Mouse (Mus musculus) ES-Bruce4 (cell line): ENCODE measurements around the gene Gm42791. TPM values are rescaled to one million over a fixed set of nuclear protein-coding genes. Genes with fewer than 3 reads are reported as not detected.

ENCODE experiments used
- H3K27ac ChIP-seq: 2 replicates; pipeline ENCODE4 v1.5.1; 2012; ENCODE audit warnings: low read length, inconsistent platforms; ENCODE audit not compliant: insufficient read depth
- H3K27me3 ChIP-seq: 2 replicates; pipeline ENCODE4 v1.6.1; 2012; ENCODE audit warnings: mild to moderate bottlenecking, low read length, inconsistent platforms; ENCODE audit not compliant: control insufficient read depth, poor library complexity, insufficient read depth, severe bottlenecking
- H3K36me3 ChIP-seq: 2 replicates; pipeline ENCODE4 v1.6.1; 2012; ENCODE audit warnings: inconsistent platforms, mild to moderate bottlenecking, low read length, moderate library complexity; ENCODE audit not compliant: control insufficient read depth, poor library complexity, insufficient read depth, severe bottlenecking
- H3K4me1 ChIP-seq: one replicate; pipeline ENCODE4 v1.8.1; 2011; ENCODE audit warnings: low read length; ENCODE audit not compliant: control insufficient read depth, insufficient read depth
- H3K4me3 ChIP-seq: 2 replicates; pipeline ENCODE4 v1.5.1; 2011; ENCODE audit warnings: low read depth, mild to moderate bottlenecking, low read length
- H3K9ac ChIP-seq: 2 replicates; pipeline ENCODE4 v1.6.1; 2012; ENCODE audit warnings: low read depth, mild to moderate bottlenecking, inconsistent platforms; ENCODE audit not compliant: poor library complexity, severe bottlenecking
- H3K9me3 ChIP-seq: replicated peaks from 2 replicates; pipeline ENCODE4 v1.6.1; 2012; ENCODE audit warnings: mild to moderate bottlenecking, low read length, inconsistent platforms; ENCODE audit not compliant: control insufficient read depth, poor library complexity, insufficient read depth, severe bottlenecking
- CTCF ChIP-seq: IDR thresholded peaks from one replicate; pipeline ENCODE4 v1.8.1; 2011; ENCODE audit warnings: low read depth, low read length
- EP300 ChIP-seq: IDR thresholded peaks from 2 replicates; pipeline ENCODE4 v1.6.1; 2011; ENCODE audit warnings: low read depth, low read length; ENCODE audit not compliant: insufficient read depth
- POLR2A ChIP-seq: IDR thresholded peaks from one replicate; pipeline ENCODE4 v1.8.1; 2011; ENCODE audit warnings: low read length; ENCODE audit not compliant: insufficient read depth
- polyA plus RNA-seq: library from polyadenylated mRNA; stranded (reverse); fragments of >200 nt; gene quantifications from 2 replicates; pipeline ENCODE4 v1.2.4, GENCODE M21; 2011; ENCODE audit warnings: low read depth; ENCODE audit not compliant: missing spikeins, insufficient read depth, insufficient read length

Gm42791 gene
- polyA plus RNA-seq, 1 experiment = 4.8 TPM

GRCm38 (mm10) chr5:148952419-148952818, 42.5 kb downstream of the Gm42791 start:
- peaks cover 3% of the 10 kb centered on the region for H3K4me1 ChIP-seq
- H3K27ac ChIP-seq = no peak overlapping the region
- no peaks in the 10 kb centered on the region for H3K27me3 ChIP-seq
- no peaks in the 10 kb centered on the region for H3K36me3 ChIP-seq
- H3K9ac ChIP-seq = no peak overlapping the region
- no peak overlapping the region for H3K4me3 ChIP-seq
- H3K9me3 ChIP-seq = no peaks in the 10 kb centered on the region
- TF ChIP-seq POLR2A (no peak), EP300 (no peak), CTCF (peak; percentile 75)

DNA sequence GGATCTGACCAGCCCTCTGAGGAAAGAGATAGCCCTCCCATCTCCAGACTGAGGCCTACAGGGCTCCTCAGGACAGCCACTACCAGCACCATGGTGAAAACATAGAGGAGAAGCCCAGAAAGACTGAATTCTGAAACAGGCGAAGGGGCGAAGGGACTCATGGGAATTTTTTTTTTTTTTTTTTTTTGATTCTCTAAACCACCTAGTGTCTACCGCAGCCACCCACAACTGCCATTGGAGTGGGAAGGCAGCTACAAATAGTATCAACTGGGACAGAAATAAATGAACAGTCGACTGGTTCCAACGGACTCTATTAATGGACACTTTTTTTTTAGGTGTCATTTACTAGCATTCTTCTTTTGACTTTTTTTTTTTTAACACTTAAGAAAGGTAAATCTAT, 43.6 kb downstream of the Gm42791 start:
- no peak overlapping the region for H3K9ac ChIP-seq
- H3K27me3 ChIP-seq = no peaks in the 10 kb centered on the region
- H3K27ac ChIP-seq = no peak overlapping the region
- TF ChIP-seq EP300 = no peak
- TF ChIP-seq CTCF = no peak
- no peak for TF ChIP-seq POLR2A
- no peak overlapping the region for H3K4me3 ChIP-seq
- no peaks in the 10 kb centered on the region for H3K9me3 ChIP-seq
- peaks cover 3% of the 10 kb centered on the region for H3K4me1 ChIP-seq
- H3K36me3 ChIP-seq = no peaks in the 10 kb centered on the region

DNA sequence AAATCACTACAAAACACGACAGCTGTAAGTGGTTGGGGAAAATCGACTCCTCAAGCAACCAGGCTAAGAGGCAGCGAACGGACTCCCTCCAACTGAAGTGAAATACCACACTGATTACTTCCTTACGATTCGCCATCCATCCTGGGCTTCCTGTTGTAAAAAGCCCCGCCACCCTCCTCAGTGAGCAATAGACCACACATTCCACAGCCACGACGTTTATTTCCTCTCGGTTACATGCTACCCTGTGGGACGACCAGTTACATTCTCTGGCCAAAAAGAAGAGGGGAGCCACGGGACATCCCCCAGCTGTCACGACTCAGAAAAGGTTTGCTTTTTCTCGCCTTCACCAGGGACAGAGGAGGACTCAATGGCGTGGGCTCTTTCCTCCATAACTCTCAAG, 44.9 kb downstream of the Gm42791 start:
- H3K9ac ChIP-seq = no peak overlapping the region
- TF ChIP-seq EP300 = no peak
- TF ChIP-seq POLR2A = no peak
- no peak for TF ChIP-seq CTCF
- no peak overlapping the region for H3K27ac ChIP-seq

DNA sequence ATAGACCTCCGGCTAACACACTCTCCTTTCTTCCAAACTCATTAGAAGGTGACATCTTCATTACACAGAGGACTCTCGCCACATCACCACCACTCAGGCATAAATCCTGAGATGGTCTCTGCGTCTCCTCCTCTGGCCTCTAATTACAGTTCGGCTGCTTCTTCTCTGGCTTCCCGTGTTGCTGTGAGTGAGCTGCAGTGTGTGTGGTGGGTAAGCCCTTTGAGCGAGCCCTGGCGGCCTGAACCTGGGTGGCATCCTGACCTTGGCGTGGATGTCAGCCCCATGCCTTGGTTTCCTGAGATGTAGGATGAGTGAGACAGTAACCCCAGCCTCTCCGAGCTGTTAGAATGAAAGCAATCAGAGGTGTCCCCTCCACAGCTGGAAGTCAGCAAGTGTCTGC, 46.4 kb downstream of the Gm42791 start:
- TF ChIP-seq CTCF = no peak
- no peak for TF ChIP-seq EP300
- no peak for TF ChIP-seq POLR2A
- H3K4me3 ChIP-seq = no peak overlapping the region
- no peak overlapping the region for H3K9ac ChIP-seq
- no peaks in the 10 kb centered on the region for H3K4me1 ChIP-seq
- no peaks in the 10 kb centered on the region for H3K27me3 ChIP-seq
- H3K27ac ChIP-seq = no peak overlapping the region
- no peaks in the 10 kb centered on the region for H3K9me3 ChIP-seq
- H3K36me3 ChIP-seq = no peaks in the 10 kb centered on the region

More for the DNA sequence above, 44.9 kb downstream of the Gm42791 start:
- Histone ChIP-seq H3K4me1 (peaks cover 3% of the 10 kb centered on the region), H3K4me3 (no peak overlapping the region), H3K9me3 (no peaks in the 10 kb centered on the region), H3K36me3 (no peaks in the 10 kb centered on the region), H3K27me3 (no peaks in the 10 kb centered on the region)

DNA sequence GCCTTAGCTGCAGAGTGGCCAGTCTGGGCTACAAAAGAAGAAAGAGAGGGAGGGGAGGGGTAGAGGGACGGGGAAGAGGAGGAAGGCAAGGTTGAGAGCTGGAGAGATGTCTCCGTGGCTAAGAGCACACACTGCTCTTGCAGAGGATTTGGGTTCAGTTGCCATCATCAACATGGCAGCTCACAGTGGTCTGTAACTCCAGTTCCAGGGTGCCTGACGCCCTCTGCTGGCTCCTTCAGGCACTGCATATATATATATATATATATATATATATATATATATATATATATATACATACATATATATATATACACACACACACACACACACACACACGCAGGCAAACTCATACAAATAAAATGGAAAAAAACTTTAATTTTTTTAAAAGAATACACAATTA, 47.5 kb downstream of the Gm42791 start:
- Histone ChIP-seq H3K9ac (no peak overlapping the region), H3K9me3 (no peaks in the 10 kb centered on the region), H3K4me3 (no peak overlapping the region), H3K4me1 (no peaks in the 10 kb centered on the region), H3K27me3 (no peaks in the 10 kb centered on the region), H3K27ac (no peak overlapping the region), H3K36me3 (no peaks in the 10 kb centered on the region)
- TF ChIP-seq POLR2A (no peak), CTCF (peak; percentile 30)

GRCm38 (mm10) chr5:148946787-148947186, 48.2 kb downstream of the Gm42791 start:
- H3K9me3 ChIP-seq = no peaks in the 10 kb centered on the region
- TF ChIP-seq EP300 (no peak), CTCF (peak; percentile 50), POLR2A (no peak)

More at GRCm38 (mm10) chr5:148946787-148947186, 48.2 kb downstream of the Gm42791 start:
- Histone ChIP-seq H3K9ac (no peak overlapping the region), H3K4me1 (no peaks in the 10 kb centered on the region), H3K27ac (no peak overlapping the region), H3K4me3 (no peak overlapping the region), H3K36me3 (no peaks in the 10 kb centered on the region), H3K27me3 (no peaks in the 10 kb centered on the region)
